Mouse (Mus musculus): ENCODE measurements around the gene Olfr62.

Olfr62 gene

DNA sequence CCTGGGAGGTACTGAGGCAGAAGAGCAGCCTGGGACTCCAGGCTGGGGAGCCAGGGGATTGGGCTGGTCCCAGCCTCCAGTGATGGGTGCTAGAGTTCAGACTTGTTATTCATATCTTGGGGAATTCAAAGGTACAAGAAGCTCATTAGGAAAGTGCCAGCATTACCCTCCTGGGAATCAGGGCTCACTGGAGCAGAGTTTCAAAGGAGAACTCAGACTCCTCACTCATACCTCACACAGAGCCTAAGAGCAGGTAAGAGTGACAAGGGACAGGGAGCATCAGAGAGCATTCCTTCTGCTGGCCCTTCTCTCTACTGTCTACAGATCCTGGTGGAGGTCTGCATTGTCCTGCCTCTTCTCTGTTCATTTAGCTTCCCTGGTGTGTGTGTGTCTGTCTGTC is at the start of gene Olfr62:
Olfr62 (plus strand) TSS at position 301 of the 400 bp plus-strand sequence.
- no peak for ATAC-seq (ENCODE audit: insufficient number of reproducible peaks, low FRiP score, low TSS enrichment)

GRCm38 (mm10) chr4:118609836-118610235 is 48.9 kb upstream of the Olfr62 start:
- ATAC-seq (ENCODE audit: insufficient number of reproducible peaks, low FRiP score, low TSS enrichment) = no peak

DNA sequence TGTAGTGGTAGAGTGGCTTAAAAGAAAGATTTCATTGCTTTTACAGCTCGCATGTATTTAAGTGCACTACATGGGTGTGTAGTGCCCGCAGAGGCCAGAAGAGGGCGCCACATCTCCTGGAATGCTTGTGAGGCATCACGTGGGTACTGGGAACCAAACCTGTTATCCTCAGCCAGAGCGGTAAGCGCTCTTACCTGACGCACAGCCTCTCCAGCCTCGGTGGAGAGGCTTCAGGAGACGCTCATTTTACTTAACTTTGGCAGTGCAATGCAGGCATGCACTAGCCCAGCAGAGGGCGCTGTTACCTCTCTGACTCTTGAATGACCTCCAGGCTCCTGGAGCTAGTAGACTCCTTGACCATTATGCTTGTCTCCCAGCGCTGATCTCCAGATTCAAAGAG is 46.1 kb upstream of the Olfr62 start:
- no peak for ATAC-seq (ENCODE audit: insufficient number of reproducible peaks, low FRiP score, low TSS enrichment)

GRCm38 (mm10) chr4:118615412-118615811 is 43.3 kb upstream of the Olfr62 start:
- no peak for ATAC-seq (ENCODE audit: insufficient number of reproducible peaks, low FRiP score, low TSS enrichment)

- ATAC-seq (ENCODE audit: insufficient number of reproducible peaks, low FRiP score, low TSS enrichment) = peak; percentile 93
Measured at GRCm38 (mm10) chr4:118620279-118620966, 38.3 kb upstream of the Olfr62 start, which contains the start of the genes Cfap57 and Ebna1bp2. TSS of gene Cfap57 (minus strand) at chr4:118620777. TSS of gene Ebna1bp2 (plus strand) at chr4:118620799.

- no peak for ATAC-seq (ENCODE audit: insufficient number of reproducible peaks, low FRiP score, low TSS enrichment)
Measured at GRCm38 (mm10) chr4:118620967-118621320, 37.8 kb upstream of the Olfr62 start.

- no peak for ATAC-seq (ENCODE audit: insufficient number of reproducible peaks, low FRiP score, low TSS enrichment)
Measured at GRCm38 (mm10) chr4:118621781-118622180, 37.0 kb upstream of the Olfr62 start.

GRCm38 (mm10) chr4:118630261-118630660 is 28.5 kb upstream of the Olfr62 start:
- ATAC-seq (ENCODE audit: insufficient number of reproducible peaks, low FRiP score, low TSS enrichment) = no peak

DNA sequence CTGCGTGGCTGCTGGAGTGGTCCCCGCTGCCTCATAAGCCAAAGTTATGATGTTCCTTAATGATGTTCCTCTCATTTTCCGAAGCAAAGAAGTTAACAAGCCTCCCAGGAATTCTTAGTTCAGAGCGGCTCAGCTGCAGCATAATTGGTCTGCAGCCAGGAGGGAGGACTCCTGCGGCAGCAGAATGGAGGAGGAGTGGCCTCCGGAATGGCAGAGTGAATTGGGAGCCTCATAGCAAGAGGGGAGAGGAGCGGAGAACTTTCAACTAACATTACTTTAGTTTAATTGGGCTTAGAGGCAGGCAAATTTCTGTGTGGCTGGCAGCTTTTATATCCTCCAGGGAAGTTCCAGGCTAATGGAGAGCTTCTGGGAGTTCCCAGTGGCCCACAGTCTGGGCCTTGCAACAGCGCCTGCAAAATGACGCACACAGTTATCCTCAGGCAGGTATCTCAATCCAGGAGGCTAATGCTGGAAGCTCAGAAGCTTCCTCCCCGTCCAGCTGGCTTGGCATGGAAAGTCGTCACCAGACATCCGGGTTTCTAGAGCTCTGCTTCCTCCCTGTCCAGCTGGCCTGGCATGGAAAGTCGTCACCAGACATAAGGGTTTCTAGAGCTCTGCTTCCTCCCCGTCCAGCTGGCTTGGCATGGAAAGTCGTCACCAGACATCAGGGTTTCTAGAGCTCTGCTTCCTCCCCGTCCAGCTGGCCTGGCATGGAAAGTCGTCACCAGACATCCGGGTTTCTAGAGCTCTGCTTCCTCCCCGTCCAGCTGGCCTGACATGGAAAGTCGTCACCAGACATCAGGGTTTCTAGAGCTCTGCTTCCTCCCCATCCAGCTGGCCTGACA is 16.2 kb upstream of the Olfr62 start:
- ATAC-seq (ENCODE audit: insufficient number of reproducible peaks, low FRiP score, low TSS enrichment) = no peak

GRCm38 (mm10) chr4:118645234-118645633 is 13.5 kb upstream of the Olfr62 start:
- ATAC-seq (ENCODE audit: insufficient number of reproducible peaks, low FRiP score, low TSS enrichment) = no peak

GRCm38 (mm10) chr4:118687086-118687485 is 28.3 kb downstream of the Olfr62 start:
- ATAC-seq (ENCODE audit: insufficient number of reproducible peaks, low FRiP score, low TSS enrichment) = no peak

DNA sequence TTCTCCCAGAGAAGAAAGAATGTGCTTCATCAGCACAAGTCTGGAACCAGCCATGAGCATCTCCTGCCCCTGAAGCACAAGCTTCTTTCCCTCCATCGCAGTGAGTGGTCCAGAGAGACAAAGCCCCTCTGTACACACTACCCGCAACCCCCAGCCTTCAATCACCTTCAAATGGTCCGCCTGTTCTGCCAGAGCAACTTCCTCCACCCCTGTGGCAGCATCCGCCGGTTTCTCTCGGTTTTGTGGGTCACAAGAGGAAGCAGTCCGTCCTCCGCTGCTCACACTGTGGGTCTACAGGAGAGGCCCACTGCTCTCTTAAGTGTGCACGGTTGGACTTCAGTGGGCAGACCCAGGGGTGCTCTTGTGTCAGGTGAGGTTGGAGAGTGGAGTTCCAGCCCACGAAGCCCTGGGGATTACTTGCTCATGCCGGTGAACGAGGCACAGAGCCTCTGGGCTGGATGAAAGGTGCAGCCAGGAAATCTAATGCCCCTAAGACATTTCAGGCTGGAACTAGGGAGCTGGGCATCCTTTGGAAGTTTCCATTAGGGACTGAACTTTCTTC is 33.7 kb downstream of the Olfr62 start, which contains the start of gene Olfr1342:
Olfr1342 (minus strand) TSS at position 345 of the 562 bp plus-strand sequence.
- ATAC-seq (ENCODE audit: insufficient number of reproducible peaks, low FRiP score, low TSS enrichment) = no peak

- no peak for ATAC-seq (ENCODE audit: insufficient number of reproducible peaks, low FRiP score, low TSS enrichment)
Measured at GRCm38 (mm10) chr4:118693812-118694211, 35.1 kb downstream of the Olfr62 start.

DNA sequence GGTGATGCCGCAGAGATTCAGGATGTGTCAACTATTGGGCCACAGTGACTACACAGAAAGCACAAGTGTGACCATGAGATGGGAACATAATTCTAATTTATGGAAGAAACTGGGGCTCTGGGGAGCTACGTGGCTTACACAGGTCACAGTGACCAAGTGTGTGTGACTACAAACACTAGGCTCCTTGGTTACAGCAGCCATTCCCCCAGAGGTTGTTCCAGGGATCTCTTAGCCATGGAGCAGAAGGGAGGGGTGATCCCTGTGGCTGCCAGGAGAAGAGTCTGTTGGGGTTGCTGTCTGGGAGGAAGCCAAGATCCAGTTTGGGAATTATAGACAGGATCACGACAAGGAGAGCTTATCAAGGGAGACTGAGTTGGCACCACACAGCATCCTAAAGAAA is 44.5 kb downstream of the Olfr62 start, which contains the start of gene Olfr1341:
Olfr1341 (plus strand) TSS at position 301 of the 400 bp plus-strand sequence.
- ATAC-seq (ENCODE audit: insufficient number of reproducible peaks, low FRiP score, low TSS enrichment) = no peak

DNA sequence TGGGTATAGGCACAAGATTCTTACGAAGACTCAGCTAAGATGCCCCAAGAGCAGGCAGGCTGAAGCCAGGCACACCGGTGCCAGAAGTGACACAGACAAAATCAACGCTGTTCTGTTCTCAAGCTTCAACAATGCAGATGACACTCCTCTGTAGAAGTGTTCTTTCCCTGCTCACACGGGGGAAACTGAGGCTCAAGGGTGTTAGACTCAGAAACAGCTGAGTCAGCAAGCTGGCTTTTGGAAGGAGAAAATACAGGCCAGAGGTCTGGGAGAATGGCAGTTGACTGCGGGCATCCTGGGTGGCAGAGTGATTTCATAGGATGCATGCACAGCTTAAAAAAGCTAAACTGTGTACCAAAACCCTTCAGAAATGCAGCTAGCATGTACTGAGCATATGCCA is 49.3 kb downstream of the Olfr62 start:
- ATAC-seq (ENCODE audit: insufficient number of reproducible peaks, low FRiP score, low TSS enrichment) = no peak

DNA sequence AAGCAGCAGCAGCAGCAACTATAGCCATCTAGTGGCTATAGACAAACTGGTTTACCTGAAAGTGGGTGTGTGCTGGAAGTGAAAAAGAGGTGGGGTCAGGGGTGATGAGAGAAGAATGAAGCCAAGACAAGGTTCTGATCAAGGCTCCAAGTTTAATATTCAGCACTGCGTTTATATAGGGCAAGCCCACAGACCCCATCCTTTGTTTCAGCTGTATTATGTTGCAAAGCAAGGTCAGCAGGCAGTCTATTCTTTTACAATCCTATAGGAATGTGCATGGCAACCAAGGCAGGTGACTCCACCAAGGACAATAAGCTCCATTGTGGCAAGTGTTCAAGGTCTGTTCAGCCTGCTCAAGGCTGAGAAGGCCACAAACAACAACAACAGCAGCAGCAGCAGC is 52.9 kb downstream of the Olfr62 start:
- no peak for ATAC-seq (ENCODE audit: insufficient number of reproducible peaks, low FRiP score, low TSS enrichment)

Data from cerebellum, adult (tissue).